Mouse (Mus musculus) CH12.LX (cell line): ENCODE data around the gene Prr23a3. TPM values are rescaled to one million over a fixed set of nuclear protein-coding genes. Genes with fewer than 3 reads are reported as not detected.

ENCODE experiments used
- DNase-seq: peaks from one replicate; pipeline ENCODE4 v3.0.0-alpha.2; 2013; ENCODE audit errors: extremely low read depth
- H3K27ac ChIP-seq: 2 replicates; pipeline ENCODE4 v1.5.1; 2012; ENCODE audit warnings: low read depth, mild to moderate bottlenecking, control low read depth, moderate library complexity; ENCODE audit not compliant: insufficient read depth
- H3K27me3 ChIP-seq: replicated peaks from 2 replicates; pipeline ENCODE3; 2012; ENCODE audit warnings: inconsistent platforms
- H3K36me3 ChIP-seq, 2 experiments: replicated peaks in 1 of 2; 2 replicates each; pipeline versions ENCODE3 to v1.6.1; 2012; ENCODE audit warnings: inconsistent platforms in 1 of 2, low read length in 1 of 2, mild to moderate bottlenecking in 1 of 2, mixed read lengths in 1 of 2, moderate library complexity in 1 of 2; ENCODE audit not compliant: control insufficient read depth in 1 of 2, insufficient read depth in 1 of 2
- H3K4me1 ChIP-seq, 2 experiments: 2 replicates each; pipeline ENCODE4 v1.6.1; 2012; ENCODE audit warnings: inconsistent platforms in 1 of 2, moderate library complexity in 1 of 2; ENCODE audit not compliant: insufficient read depth in 2 of 2, control insufficient read depth in 1 of 2
- H3K4me2 ChIP-seq: 2 replicates; pipeline ENCODE4 v1.6.1; 2012; ENCODE audit warnings: low read depth, mild to moderate bottlenecking, control low read depth; ENCODE audit not compliant: poor library complexity, insufficient read depth, severe bottlenecking
- H3K4me3 ChIP-seq, 3 experiments: fragments of 150-350 bp in 1 of 3; sonication (generic) in 1 of 3; replicated peaks in 1 of 3; 2 replicates each; pipeline versions ENCODE3 to v1.5.1; 2011 to 2012; ENCODE audit warnings: low read depth in 2 of 3, low read length in 2 of 3, mild to moderate bottlenecking in 2 of 3, moderate library complexity in 2 of 3, control low read depth in 1 of 3, improper control_type of control experiment in 1 of 3, inconsistent platforms in 1 of 3, mixed read lengths in 1 of 3; ENCODE audit not compliant: poor library complexity in 1 of 3
- H3K79me2 ChIP-seq: replicated peaks from 2 replicates; pipeline ENCODE4 v1.6.1; 2012; ENCODE audit warnings: mild to moderate bottlenecking, moderate library complexity; ENCODE audit not compliant: control insufficient read depth, poor library complexity, insufficient read depth, severe bottlenecking; ENCODE audit errors: extremely low read depth
- H3K9ac ChIP-seq: 2 replicates; pipeline ENCODE4 v1.6.1; 2012; ENCODE audit warnings: low read depth, mild to moderate bottlenecking, control low read depth, moderate library complexity; ENCODE audit not compliant: insufficient read depth
- H3K9me3 ChIP-seq: replicated peaks from 2 replicates; pipeline ENCODE3; 2012; ENCODE audit warnings: low read length, inconsistent platforms, mixed read lengths
- E2F4 ChIP-seq: IDR thresholded peaks from 2 replicates; pipeline ENCODE4 v1.6.1; 2011; ENCODE audit warnings: low read depth, low read length, improper control_type of control experiment; ENCODE audit not compliant: insufficient replicate concordance
- ELF1 ChIP-seq: IDR thresholded peaks from 2 replicates; pipeline ENCODE4 v1.6.1; 2014; ENCODE audit warnings: low read depth, mild to moderate bottlenecking, inconsistent platforms, low read length, improper control_type of control experiment
- MAFK ChIP-seq: IDR thresholded peaks from 2 replicates; pipeline ENCODE4 v1.6.1; 2011; ENCODE audit warnings: low read length, improper control_type of control experiment; ENCODE audit not compliant: insufficient replicate concordance
- MAZ ChIP-seq: IDR thresholded peaks from 2 replicates; pipeline ENCODE4 v1.6.1; 2012; ENCODE audit warnings: low read depth, mild to moderate bottlenecking, inconsistent platforms, low read length, improper control_type of control experiment, moderate library complexity
- PAX5 ChIP-seq: IDR thresholded peaks from 2 replicates; pipeline ENCODE4 v1.6.1; 2012; ENCODE audit warnings: low read length, inconsistent platforms, mixed read lengths
- dilution Hi-C: fragments of 300-500 bp; cut with MboI; formaldehyde crosslinking; loops from 2 replicates; pipeline ENCODE4 v1.14.3; 2020; ENCODE audit warnings: low sequenced_read_pairs; ENCODE audit not compliant: extremely low pct_unique_long_range_greater_than_20kb, extremely low pct_ligation_motif_present
- in situ Hi-C: fragments of 300-500 bp; cut with MboI; formaldehyde crosslinking; loops from 3 replicates; pipeline ENCODE4 v1.14.3; 2019; ENCODE audit warnings: low sequenced_read_pairs, low pct_ligation_motif_present, low pct_unique_long_range_greater_than_20kb, mixed read lengths
- polyA plus RNA-seq: library from polyadenylated mRNA; unstranded; fragments of >175 nt; gene quantifications from 2 replicates; pipeline ENCODE4 v1.2.1, GENCODE M21; 2012; ENCODE audit warnings: low read depth; ENCODE audit not compliant: insufficient read length
- total RNA-seq, 2 experiments: library from RNA; depleted of rRNA; stranded (reverse); fragments of 300-350 nt in 1 of 2; fragments of >200 nt in 1 of 2; gene quantifications; 2 replicates each; pipeline ENCODE4 v1.2.3; 2012 to 2014

Gene Prr23a3
- total and polyA plus RNA-seq, 3 experiments = not detected

DNA sequence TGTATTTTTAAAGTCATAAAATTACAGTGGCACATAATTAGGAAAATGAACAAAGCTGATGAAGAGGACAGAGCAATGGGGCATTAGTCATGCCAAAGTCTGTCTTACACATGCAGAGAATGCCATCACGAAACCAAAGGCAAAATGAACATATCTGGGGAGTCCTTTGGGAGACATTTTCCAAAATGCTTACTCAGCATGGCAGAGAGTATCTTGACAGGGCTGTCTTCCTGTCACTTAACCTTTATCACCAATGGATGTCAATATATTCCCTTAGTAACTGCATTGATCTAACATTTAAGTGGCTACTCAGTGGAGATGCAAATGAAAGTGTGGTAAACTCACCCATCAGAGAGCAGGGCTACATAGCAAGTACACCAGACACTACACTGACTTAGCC lies 36.9 kb downstream of the Prr23a3 start:
- in situ Hi-C loops = no loop called here

GRCm38 (mm10) chr9:98902819-98903218 lies 38.3 kb downstream of the Prr23a3 start, which contains the start of gene 7420426K07Rik:
TSS of gene 7420426K07Rik (plus strand) at chr9:98903119.
- H3K36me3 ChIP-seq = no peaks in the 10 kb centered on the region
- TF ChIP-seq ELF1 (no peak), E2F4 (no peak), MAZ (no peak)
- TF ChIP-seq, all 38 proteins: peak for 0
- peaks cover 1% of the 10 kb centered on the region for H3K9me3 ChIP-seq
- no peak within 1 kb of the TSS for H3K27ac ChIP-seq
- H3K4me2 ChIP-seq = no peak within 1 kb of the TSS
- peaks cover 7% of the 10 kb centered on the region for H3K27me3 ChIP-seq
- in situ Hi-C loops (no loop called here), dilution Hi-C loops (no loop called here)
- no peak within 1 kb of the TSS for H3K9ac ChIP-seq
- no peaks in the 10 kb centered on the region for H3K79me2 ChIP-seq
- DNase-seq = no peak
- H3K4me3 ChIP-seq = no peak within 1 kb of the TSS
- no peaks in the 10 kb centered on the region for H3K4me1 ChIP-seq

More for the DNA sequence above, 36.9 kb downstream of the Prr23a3 start:
- Histone ChIP-seq H3K36me3 (no peaks in the 10 kb centered on the region), H3K79me2 (no peaks in the 10 kb centered on the region), H3K9ac (no peak overlapping the region), H3K4me3 (no peak overlapping the region), H3K4me1 (no peaks in the 10 kb centered on the region), H3K4me2 (no peak overlapping the region), H3K27me3 (peaks cover 7% of the 10 kb centered on the region), H3K27ac (no peak overlapping the region), H3K9me3 (peaks cover 10% of the 10 kb centered on the region)
- TF ChIP-seq PAX5 (no peak), MAFK (peak; percentile 66; the same call in 1 of the 2 replicates)
- DNase-seq = no peak
- dilution Hi-C loops = no loop called here

Other genes starting within 250 kb of the Prr23a3 start
- not detected in 2 replicates for gene Prr23a1, start 22.3 kb upstream of the Prr23a3 start, total RNA-seq (2012; rRNA removed)
- gene Prr23a1, start 22.3 kb upstream of the Prr23a3 start, total RNA-seq (2014; rRNA removed) = not detected in 2 replicates
- not detected in 2 replicates for gene Prr23a1, start 22.3 kb upstream of the Prr23a3 start, polyA plus RNA-seq
- gene Prr23a2, start 8.3 kb upstream of the Prr23a3 start, total RNA-seq (2012; rRNA removed) = not detected in 2 replicates
- gene Prr23a2, start 8.3 kb upstream of the Prr23a3 start, total RNA-seq (2014; rRNA removed) = not detected in 2 replicates
- not detected in 2 replicates for gene Prr23a2, start 8.3 kb upstream of the Prr23a3 start, polyA plus RNA-seq
- gene 7420426K07Rik, start 38.4 kb downstream of the Prr23a3 start, total RNA-seq (2012; rRNA removed) = not detected in 2 replicates
- not detected in 2 replicates for gene 7420426K07Rik, start 38.4 kb downstream of the Prr23a3 start, total RNA-seq (2014; rRNA removed)
- not detected in 2 replicates for gene 7420426K07Rik, start 38.4 kb downstream of the Prr23a3 start, polyA plus RNA-seq
- not detected in 2 replicates for gene Foxl2, start 90.5 kb downstream of the Prr23a3 start, total RNA-seq (2012; rRNA removed)
- not detected in 2 replicates for gene Foxl2, start 90.5 kb downstream of the Prr23a3 start, total RNA-seq (2014; rRNA removed)
- not detected in 2 replicates for gene Foxl2, start 90.5 kb downstream of the Prr23a3 start, polyA plus RNA-seq
- 34.5 and 35.7 TPM in 2 replicates for gene Faim, start 121.6 kb downstream of the Prr23a3 start, total RNA-seq (2012; rRNA removed)
- 52.4 and 57.9 TPM in 2 replicates for gene Faim, start 121.6 kb downstream of the Prr23a3 start, total RNA-seq (2014; rRNA removed)
- 83.5 and 87.7 TPM in 2 replicates for gene Faim, start 121.6 kb downstream of the Prr23a3 start, polyA plus RNA-seq
- gene Gm1123, start 170.9 kb downstream of the Prr23a3 start, total RNA-seq (2012; rRNA removed) = not detected in 2 replicates
- not detected in 2 replicates for gene Gm1123, start 170.9 kb downstream of the Prr23a3 start, total RNA-seq (2014; rRNA removed)
- not detected in 2 replicates for gene Gm1123, start 170.9 kb downstream of the Prr23a3 start, polyA plus RNA-seq